Mouse (Mus musculus) T-helper 17 cell (primary cell): ENCODE data around the gene Bin2.
"Not testable (repeated sequence)": the region's sequence is repeated elsewhere in the genome, so short reads cannot be mapped to it uniquely, and the experiment has no call there.

Source experiments
- in situ Hi-C, 2 experiments: fragments of 300-600 bp; cut with MboI, MseI; formaldehyde crosslinking; loops; 1 replicate in 1 of 2; 2 replicates in 1 of 2; pipeline ENCODE4 v1.15.1; 2025; ENCODE audit warnings: high pct_unique_total_duplicates in 2 of 2

Gene Bin2

DNA sequence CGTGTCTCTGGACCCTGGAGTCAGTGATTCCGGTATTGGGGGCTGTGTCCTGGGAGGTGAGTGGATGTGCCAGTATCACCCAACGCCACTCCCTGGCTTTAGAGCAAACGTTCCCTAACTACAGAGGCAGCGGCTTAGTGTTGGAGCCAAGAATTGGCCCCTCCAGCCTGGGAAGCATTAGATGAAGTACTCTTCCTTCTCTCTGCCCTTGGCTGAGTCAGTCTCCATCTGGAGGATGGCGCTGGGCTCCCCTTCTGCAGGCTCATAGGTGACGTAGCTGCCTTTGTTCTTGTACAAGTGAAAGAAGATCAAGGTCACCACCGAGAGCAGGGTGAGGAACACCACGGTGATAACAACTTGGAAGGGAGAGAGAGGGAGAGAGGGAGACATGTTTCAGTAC, 47.7 kb downstream of the Bin2 start:
- in situ Hi-C loops = not testable (repeated sequence)

DNA sequence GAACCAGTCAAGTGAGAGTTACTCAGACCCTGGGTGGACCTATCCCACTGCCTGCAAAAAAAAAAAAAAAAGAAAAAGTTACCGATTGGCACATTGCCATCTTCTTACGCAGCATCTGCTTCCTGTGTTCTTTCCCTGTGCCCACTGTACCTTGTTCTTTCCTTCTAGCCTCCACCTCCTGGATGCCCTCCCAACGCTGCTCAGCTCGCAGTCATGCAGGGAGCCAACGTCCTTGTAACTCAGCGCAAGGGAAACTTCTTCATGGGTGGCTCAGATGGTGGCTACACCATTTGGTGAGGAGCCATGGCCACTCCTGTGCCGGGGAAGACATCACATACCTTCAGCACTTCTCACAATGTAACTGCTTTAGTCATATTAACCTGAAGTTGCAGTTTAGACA, 50.2 kb downstream of the Bin2 start:
- in situ Hi-C loops = no loop called here

DNA sequence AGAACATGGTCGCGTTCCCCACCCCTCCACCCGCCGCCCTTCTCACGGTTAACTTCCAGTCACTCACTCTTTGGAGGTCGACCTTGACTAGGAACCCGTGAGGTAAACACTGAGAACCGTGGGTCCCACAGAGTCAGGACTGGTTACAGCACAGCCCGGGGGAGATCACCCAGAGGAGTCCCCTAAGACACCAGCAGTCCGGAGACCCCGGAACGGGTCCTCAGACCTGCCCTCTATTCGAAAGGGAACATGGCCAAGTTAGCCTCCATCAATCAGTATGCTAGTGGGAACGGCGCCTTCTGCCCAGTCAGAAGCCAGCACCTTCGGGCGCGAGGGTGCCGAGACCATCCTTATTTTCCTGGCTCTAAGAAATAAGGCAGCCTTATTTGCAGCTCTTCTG, 53.1 kb downstream of the Bin2 start:
- in situ Hi-C loops = no loop called here

DNA sequence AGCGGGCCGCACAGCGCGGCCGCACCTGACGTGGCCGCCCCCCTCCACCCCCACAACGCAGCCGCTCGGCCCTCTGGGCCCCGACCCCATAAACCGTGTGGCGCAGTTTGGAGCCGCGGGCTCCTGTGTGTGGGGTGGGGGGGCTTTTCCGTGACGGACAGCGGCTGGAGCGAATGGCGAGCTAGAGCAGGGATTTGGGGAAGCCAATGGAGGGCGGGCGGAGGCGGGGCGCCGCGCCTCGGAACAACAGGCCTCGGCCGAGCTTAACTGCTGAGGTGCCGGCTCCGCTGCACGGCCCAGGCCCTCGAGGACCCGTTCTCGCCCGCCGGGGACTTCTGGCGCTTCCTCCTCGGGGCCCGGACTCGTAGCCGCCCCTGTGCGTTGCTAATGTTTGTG, 53.5 kb downstream of the Bin2 start:
- in situ Hi-C loops = no loop called here

DNA sequence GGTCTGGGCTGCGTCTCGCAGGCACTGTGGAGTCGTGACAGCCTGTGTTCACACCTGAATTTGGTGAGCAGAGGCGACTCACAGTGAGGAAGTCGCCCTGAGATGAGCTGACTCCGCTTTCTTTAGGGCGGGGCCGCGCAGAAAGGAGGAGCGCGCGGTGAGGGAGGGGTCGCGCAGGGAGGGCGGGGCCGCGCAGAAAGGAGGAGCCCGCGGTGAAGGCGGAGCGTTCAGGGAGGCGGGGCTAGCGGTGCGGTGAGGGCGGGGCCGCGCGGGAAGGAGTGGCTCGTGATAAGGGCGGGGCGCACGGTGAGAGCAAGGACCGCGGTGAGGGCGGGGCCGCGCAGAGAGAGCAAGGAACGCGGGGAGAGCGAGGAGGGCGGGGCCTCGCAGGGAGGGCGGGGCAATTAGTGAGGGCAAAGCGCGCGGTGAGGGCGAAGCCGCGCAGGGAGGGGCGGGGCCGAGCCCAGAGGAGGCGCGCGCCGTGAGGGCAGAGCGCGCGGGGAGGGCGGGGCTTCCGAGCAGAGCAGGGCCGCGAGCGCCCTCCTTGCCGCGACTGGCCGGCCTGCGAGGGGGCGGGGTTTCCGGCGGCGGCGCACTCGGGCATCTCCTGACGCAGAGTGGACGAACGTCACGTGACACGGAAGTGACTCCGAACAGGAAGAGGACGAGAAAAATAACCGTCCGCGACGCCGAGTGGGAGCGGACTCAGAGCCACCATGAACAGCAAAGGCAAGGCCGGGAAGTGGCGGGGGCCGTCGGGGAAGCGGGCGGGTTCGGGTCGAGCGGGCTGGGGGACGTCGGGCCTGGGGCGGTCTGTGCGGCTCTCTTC, 54.1 kb downstream of the Bin2 start, which contains the start of gene Dazap2:
Gene Dazap2 (plus strand): TSS at position 354 of the 829 bp plus-strand sequence.
- in situ Hi-C loops = no loop called here

DNA sequence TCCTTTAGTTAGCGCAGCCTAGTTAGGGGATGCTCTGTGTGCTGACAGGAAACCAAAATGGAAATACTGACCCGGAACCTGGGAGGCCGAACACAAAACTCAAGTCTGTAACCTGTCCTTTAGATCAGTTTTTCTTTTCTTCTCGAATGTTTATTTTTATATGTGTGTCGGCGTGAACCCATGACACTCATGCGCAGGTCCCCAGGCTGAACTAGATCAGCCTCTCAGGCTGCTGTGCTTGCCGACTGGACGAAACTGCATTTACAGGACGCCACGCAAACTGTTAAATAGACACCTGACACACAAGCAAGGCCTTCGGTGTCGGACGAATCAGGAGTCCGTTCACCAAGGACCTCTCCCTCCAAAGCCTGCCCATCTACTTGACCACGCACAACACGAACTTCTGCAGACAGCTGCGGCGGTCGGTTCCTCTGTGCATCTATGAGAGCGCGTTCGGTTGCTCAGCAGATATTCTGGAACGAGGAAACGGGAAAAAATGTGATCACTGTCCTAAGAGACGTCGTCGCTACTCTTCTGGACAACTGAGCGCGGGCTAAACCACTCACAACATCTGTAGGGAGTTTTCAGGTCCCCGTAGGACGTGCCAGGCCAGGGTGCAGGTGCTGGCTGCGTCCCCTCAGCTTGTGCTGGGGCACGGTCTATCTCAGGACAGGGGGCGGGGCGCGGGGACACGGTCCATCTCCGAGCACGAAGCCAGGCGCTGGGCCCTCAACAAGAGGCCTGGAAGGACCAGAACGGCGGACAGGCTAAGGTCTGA, 54.9 kb downstream of the Bin2 start:
- in situ Hi-C loops = no loop called here

DNA sequence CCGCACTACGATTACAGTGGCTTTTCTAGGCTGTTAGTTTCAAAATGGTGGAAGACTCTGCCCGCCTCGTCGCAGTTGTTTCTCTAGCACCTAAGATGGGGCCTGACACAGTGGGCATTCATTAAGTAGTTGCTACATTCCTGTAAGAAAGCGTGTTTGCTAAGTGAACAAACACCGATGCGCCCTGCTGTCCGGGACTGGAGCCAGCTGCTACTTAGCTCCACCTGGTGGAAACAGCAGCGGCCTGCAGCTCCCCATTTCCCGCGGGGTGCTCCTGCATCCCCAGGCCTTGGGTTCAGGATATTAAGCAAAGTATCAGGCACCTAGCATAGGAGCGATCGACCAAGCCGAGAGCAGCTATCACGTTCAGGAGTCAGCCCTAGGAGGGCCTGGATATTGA, 55.8 kb downstream of the Bin2 start:
- in situ Hi-C loops = no loop called here

DNA sequence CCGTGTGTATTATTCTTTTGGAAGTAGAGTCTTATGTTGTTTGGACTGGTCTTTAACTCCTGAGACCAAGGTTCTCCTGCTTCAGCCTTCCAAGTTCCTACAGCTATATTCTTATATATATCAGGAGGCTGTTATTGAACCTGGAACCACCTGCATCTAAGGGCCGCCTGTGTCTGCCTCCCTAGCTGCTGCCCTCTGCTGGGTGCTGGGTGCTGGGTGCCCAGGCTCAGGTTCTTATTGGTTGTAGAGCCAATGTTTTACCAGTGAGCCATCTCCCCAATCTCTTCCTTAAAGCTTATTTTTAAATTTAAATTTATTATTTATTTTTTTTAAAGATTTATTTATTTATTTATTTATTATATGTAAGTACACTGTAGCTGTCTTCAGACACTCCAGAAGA, 56.9 kb downstream of the Bin2 start:
- in situ Hi-C loops = no loop called here

DNA sequence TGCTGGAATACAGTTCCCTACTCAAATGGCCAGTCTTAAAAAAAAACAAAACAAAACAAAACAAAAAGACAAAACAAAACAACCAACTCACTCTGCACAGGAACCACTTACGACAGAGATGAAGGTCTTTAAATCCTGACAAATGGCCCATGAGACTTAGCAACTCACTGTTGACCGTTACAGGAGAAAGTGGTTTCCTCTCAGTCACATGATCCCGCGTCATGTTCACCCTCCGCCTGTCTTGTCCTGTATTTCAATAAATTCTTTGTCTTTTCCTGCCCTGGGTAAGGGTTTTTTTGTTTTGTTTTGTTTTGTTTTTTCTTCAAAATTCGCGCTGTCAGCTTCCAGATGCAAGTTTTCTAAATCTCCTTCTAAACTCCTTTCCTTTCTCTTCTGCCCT, 57.4 kb downstream of the Bin2 start:
- in situ Hi-C loops = no loop called here

DNA sequence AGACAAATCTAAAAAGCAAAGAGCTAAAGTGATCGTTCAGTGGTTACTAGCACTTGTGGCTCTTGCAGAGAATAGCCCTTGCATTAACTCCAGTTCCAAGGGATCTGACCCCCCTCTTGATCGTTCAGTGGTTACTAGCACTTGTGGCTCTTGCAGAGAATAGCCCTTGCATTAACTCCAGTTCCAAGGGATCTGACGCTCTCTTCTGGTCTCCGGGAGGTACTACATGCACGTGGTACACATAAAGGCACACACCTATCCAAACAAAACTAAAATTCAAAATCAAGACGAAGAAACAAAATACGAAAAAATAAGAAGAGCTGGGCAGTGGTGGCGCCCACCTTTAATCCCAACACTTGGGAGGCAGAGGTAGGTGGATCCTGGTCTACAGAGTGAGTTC, 62.7 kb downstream of the Bin2 start:
- in situ Hi-C loops = not testable (repeated sequence)

DNA sequence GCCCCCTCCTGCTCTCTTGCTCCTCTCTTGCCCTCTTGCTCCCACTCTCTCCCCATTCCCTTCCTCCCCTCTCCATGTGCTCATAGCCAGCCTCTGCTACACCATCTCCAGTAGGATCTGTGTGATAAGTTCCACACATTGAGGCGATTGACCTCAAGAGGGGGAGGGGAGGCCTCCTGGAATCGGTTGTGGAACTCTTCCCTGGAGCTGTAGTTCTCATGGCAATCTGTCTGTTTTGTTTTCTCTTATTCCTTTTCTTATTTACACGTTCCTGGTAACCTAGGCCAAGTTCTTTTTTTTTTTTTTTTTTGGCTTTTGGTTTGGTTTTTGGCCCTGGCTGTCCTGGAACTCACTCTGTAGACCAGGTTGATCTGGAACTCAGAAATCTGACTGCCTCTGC, 67.7 kb downstream of the Bin2 start:
- in situ Hi-C loops = no loop called here

DNA sequence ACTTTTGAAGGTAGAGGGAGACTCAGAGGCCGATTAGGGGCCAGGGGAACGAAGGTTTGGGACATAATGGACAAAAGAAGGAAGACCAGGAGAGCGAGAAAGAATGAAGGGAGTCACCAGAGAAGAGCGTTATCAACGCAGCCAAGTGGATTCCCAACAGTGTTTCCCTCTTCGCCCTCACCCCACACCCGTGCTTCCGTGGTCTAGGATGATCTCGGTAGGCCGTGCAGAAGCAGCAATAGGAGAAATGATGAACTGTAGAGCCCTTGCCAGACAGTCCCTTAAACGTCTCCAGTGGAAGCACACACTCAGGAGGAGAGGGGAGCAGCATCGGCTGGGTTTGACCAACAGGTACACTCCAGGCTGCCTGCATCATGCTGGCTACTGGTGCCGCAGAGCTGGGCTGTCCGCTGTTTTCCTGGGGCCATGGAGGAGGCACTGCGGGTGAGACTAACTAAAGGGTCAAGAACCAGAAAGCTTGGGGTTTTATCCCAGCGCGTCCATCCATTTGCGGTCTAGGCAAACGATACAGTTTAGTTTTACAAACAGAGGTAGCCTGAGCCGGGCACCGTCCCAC, 68.6 kb downstream of the Bin2 start:
- in situ Hi-C loops = no loop called here

DNA sequence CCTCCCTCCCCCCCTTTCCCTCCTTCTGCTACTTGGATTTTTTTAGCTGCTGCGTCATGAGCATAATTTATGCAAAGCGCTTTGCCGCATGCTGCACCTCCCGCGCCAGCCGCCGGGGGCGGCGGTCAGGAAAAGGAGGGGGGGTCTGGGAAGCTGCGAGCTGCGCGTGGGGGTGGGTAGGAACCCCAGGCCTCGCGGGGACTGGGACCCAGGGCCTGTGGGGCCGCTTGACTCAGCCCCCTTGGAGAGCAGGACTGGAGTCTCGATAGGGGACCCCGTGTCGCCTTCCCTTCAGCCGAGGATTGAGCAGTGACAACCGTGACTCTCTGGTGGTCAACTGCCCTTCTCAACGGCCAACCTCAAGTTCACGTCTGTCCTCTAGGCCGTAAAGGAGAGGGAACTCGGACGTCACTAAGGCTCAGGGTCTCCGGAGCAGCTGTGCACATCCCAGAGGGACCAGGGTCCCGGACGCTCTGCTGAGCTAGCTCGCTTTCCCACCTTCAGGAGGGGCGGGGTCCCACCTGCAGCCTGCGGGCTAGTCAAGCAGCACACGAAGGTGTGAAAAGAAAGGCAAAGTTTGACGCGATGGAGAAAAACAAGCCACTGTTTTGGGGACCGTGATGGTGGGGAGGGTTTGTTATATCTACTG, 69.2 kb downstream of the Bin2 start:
- in situ Hi-C loops = no loop called here

DNA sequence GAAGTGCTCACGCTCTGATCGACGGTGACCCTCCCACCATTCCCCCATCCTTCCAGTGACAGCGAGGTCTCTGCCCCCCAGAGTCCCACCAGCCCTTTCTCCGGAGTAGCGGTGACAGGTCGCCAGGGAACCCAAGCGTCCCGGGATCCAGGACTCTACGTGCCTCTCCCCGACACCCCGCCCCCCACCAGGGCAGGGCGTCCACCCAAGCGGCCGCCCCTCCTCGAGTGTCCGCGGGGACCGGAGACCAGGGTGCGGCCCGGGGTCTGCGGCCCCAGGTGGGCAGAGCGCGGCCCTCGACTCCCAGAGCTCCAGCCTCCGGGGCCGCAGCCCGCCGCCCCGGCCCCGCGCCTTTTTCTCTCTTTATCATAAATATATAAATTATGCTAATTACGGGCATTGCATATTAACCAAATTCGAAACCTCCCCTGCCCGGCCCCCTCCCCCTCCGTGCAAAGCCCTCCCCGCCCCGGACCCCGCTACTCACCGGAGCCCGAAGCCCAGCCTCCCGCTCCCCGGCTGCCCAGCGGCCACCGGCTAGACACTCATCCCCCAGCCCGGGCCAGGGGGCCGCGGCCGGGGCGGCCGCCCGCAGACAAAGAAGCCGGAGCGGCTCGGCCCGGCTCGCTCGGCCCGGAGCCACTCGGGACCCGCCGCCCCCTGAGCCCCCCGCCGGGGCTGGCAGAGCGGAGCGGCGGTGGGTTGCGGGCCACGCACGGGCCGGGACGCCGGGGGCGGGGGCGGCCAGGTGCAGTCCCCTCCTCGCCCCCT, 69.9 kb downstream of the Bin2 start, which contains the start of gene Pou6f1:
Gene Pou6f1 (minus strand): TSS at position 709 of the 771 bp plus-strand sequence.
- in situ Hi-C loops = no loop called here

DNA sequence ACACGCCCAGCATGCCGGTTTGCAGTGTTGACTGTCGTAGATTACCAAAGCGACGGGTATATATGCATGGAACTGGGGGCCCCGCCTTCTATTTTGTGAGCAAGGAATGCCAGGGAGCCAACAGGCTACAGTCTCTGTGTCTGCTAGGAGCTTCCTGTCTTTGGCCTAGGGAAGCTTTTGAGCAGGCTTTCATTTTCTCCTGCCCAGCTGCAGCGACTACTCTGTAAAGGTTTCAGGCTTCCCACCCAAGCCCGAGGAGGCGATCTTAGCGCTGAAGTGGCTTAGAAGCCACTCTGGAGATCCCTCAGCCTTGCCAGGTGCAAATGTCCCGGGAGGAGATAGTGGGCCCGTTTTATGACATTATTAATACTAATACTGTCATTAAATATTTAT, 70.5 kb downstream of the Bin2 start:
- in situ Hi-C loops = no loop called here

DNA sequence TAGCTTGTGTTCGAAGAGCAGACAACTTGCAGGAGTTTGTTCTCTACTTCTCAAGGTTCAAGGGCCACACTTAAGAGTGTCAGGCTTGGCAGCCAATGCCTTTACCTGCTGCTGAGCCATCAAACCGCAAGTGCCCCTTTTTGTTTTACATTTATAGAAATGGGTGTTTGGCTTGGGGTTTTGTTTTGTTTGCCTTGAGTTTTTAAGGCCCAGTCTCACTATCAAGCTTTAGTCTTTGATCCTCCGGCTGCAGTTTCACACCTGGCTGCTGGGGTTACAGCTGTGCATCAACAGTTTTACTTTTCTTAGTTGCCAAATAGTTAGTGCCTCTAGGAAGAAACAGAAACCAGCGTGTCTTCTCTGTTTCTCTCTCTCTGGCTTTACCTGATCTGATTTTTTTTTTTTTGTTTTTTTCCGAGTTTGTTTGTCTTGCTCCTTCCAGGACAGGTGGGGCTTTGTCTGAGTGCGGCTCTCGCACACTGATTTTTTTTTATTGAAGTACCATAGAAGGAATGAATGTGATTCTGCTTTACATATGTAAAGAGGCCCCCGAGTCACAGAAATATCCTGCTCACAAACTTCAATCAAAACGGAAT, 71.0 kb downstream of the Bin2 start:
- in situ Hi-C loops = no loop called here

DNA sequence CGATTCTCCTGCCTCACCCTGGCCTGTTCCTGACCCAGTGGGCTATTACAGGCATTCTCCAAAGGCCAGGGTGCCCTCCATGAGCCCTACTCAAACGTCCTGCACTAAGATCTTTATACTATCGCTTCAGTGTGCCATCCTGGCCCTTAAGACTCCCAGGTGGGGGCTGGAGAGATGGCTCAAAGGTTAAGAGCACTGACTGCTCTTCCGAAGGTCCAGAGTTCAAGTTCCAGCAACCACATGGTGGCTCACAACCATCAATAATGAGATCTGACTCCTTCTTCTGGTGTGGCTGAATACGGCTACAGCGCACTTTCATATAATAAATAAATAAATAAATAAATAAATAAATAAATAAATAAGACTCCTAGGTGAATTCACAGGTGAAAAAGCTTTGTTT, 76.5 kb downstream of the Bin2 start:
- in situ Hi-C loops = loop anchor here in 1 of 2 experiments (5.0 kb wide), 1 partner anchor 36 kb away; no protein-coding TSS in a partner anchor
